Mouse (Mus musculus) embryonic facial prominence, embryonic 13.5 days (tissue): ENCODE data around the gene Klhdc10. TPM values are rescaled to one million over a fixed set of nuclear protein-coding genes. Genes with fewer than 3 reads are reported as not detected.
"Not testable (repeated sequence)": the region's sequence is repeated elsewhere in the genome, so short reads cannot be mapped to it uniquely, and the experiment has no call there.

Source experiments
- ATAC-seq: fragments of 200-750 bp; cut with Nextera tagmentation; 2 replicates; pipeline ENCODE4 v1.8.0; 2017; ENCODE audit warnings: low read depth; ENCODE audit not compliant: insufficient number of reproducible peaks, insufficient read depth, low FRiP score, low TSS enrichment
- H3K27ac ChIP-seq: fragments of 300-500 bp; sonication (generic); 2 replicates; pipeline ENCODE4 v1.5.1; 2015; ENCODE audit warnings: moderate library complexity, mild to moderate bottlenecking, inconsistent platforms
- H3K27me3 ChIP-seq: fragments of 300-500 bp; sonication (generic); 2 replicates; pipeline ENCODE4 v1.6.1; 2015; ENCODE audit warnings: mild to moderate bottlenecking, inconsistent platforms
- H3K36me3 ChIP-seq: fragments of 300-500 bp; sonication (generic); 2 replicates; pipeline ENCODE4 v1.6.1; 2015; ENCODE audit warnings: mild to moderate bottlenecking, inconsistent platforms
- H3K4me1 ChIP-seq: fragments of 300-500 bp; sonication (generic); 2 replicates; pipeline ENCODE4 v1.6.1; 2015; ENCODE audit warnings: inconsistent platforms
- H3K4me2 ChIP-seq: fragments of 300-500 bp; sonication (generic); 2 replicates; pipeline ENCODE4 v1.6.1; 2015; ENCODE audit warnings: moderate library complexity, mild to moderate bottlenecking, inconsistent platforms
- H3K4me3 ChIP-seq: fragments of 300-500 bp; sonication (generic); 2 replicates; pipeline ENCODE4 v1.5.1; 2015; ENCODE audit warnings: mild to moderate bottlenecking, inconsistent platforms
- H3K9ac ChIP-seq: fragments of 300-500 bp; sonication (generic); 2 replicates; pipeline ENCODE4 v1.6.1; 2015; ENCODE audit warnings: mild to moderate bottlenecking, inconsistent platforms
- H3K9me3 ChIP-seq: fragments of 300-500 bp; sonication (generic); 2 replicates; pipeline ENCODE4 v1.6.1; 2016; ENCODE audit warnings: inconsistent platforms
- WGBS: fragments of 180-500 bp; shearing (Covaris S2); methylation state at CpG from one replicate; pipeline ENCODE4 v1.1.7; 2015; ENCODE audit warnings: mixed read lengths; 5-methylcytosine and 5-hydroxymethylcytosine counted together
- polyA plus RNA-seq: library from polyadenylated mRNA; unstranded; fragments of >200 nt; fragmentation: Nextera tagmentation; extraction: Ambion mirVana; gene quantifications from 2 replicates; pipeline ENCODE4 v1.2.1, GENCODE M21; 2015

The Klhdc10 gene
- polyA plus RNA-seq, 1 experiment from 2014 or later: 26.3 TPM

DNA sequence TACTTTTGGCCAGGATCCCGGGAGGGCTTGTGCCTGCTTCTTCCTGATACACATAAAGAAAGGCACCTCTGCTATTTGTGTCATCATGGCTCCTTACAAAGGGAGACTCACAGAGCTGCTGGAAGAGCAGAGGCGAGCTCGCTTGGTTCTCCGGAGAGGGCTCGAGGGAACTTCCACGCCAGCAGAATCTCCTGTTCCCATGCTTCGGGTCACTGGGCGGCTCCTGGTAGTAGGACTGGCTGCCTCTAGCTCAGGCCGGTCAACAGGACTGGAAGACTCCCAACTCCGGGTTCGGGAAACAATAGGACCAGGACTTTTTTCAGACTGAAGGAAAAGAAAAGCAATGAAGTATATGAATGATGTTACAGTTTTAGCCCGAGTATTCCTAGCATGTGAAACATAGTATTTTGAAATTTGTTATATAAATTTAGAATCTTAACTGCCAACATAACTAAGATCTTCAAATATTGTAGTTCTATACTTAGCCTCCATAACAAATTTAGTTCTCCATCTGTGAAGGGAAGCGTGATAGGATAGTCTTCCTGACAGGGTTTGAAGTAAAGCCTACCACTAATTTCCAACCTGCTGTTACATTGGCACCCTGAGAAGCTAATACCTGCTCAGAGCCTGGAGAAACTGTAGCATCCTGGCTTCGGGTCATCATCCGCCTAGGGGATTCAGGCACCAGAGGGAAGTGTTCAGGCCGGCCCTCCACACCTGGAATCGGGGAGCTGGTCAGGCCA lies 28.9 kb upstream of the Klhdc10 start:
- H3K9ac ChIP-seq: no peak overlapping the region
- 93% methylated on average over 17 of the region's 17 CpGs for WGBS
- H3K4me2 ChIP-seq: no peak overlapping the region
- no peak overlapping the region for H3K4me3 ChIP-seq
- H3K4me1 ChIP-seq: no peaks in the 10 kb centered on the region
- H3K27ac ChIP-seq: no peak overlapping the region
- H3K9me3 ChIP-seq: no peaks in the 10 kb centered on the region
- no peaks in the 10 kb centered on the region for H3K27me3 ChIP-seq
- H3K36me3 ChIP-seq: peaks cover 97% of the 10 kb centered on the region
- no peak for ATAC-seq

- H3K4me3 ChIP-seq: no peak overlapping the region
- H3K27ac ChIP-seq: no peak overlapping the region
- WGBS: 83% methylated on average over 16 of the region's 16 CpGs
- H3K27me3 ChIP-seq: no peaks in the 10 kb centered on the region
- H3K9ac ChIP-seq: no peak overlapping the region
- H3K4me1 ChIP-seq: no peaks in the 10 kb centered on the region
- no peak overlapping the region for H3K4me2 ChIP-seq
- no peaks in the 10 kb centered on the region for H3K9me3 ChIP-seq
- H3K36me3 ChIP-seq: peaks cover 92% of the 10 kb centered on the region
- no peak for ATAC-seq
Measured at GRCm38 (mm10) chr6:30374731-30375510, 26.7 kb upstream of the Klhdc10 start.

DNA sequence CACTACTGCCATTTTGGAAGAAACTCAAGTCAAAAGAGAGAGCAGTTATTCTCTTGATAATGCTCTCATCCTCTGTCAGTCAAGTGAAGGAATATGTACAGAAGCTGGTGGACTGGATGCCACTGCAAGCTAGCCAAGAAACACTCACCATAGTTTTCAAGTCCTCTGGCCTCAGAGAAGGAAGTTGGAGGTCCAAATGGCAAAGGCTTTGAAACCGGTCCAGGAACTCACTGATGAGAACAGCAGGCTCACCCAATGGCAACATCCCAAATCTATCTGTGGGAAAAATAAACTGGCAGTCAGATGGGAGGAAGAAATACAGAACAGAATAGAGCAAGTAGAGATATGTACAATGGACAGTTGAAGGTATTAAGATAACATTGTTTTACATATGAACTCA lies 25.9 kb upstream of the Klhdc10 start:
- no peak overlapping the region for H3K9ac ChIP-seq
- H3K36me3 ChIP-seq: peaks cover 92% of the 10 kb centered on the region
- ATAC-seq: no peak
- H3K4me3 ChIP-seq: no peak overlapping the region
- H3K27me3 ChIP-seq: no peaks in the 10 kb centered on the region
- no peaks in the 10 kb centered on the region for H3K4me1 ChIP-seq
- H3K9me3 ChIP-seq: no peaks in the 10 kb centered on the region
- H3K4me2 ChIP-seq: no peak overlapping the region
- H3K27ac ChIP-seq: no peak overlapping the region; the same call in 1 of the 2 replicates
- 92% methylated on average over 1 of the region's 1 CpGs for WGBS

- peaks cover 89% of the 10 kb centered on the region for H3K36me3 ChIP-seq
- H3K27ac ChIP-seq: no peak overlapping the region
- no peak overlapping the region for H3K9ac ChIP-seq
- H3K9me3 ChIP-seq: no peaks in the 10 kb centered on the region
- 67% methylated on average over 3 of the region's 3 CpGs for WGBS
- no peaks in the 10 kb centered on the region for H3K4me1 ChIP-seq
- no peak for ATAC-seq
- H3K4me2 ChIP-seq: no peak overlapping the region
- H3K4me3 ChIP-seq: no peak overlapping the region
- no peaks in the 10 kb centered on the region for H3K27me3 ChIP-seq
Measured at GRCm38 (mm10) chr6:30381116-30381515, 20.6 kb upstream of the Klhdc10 start.

DNA sequence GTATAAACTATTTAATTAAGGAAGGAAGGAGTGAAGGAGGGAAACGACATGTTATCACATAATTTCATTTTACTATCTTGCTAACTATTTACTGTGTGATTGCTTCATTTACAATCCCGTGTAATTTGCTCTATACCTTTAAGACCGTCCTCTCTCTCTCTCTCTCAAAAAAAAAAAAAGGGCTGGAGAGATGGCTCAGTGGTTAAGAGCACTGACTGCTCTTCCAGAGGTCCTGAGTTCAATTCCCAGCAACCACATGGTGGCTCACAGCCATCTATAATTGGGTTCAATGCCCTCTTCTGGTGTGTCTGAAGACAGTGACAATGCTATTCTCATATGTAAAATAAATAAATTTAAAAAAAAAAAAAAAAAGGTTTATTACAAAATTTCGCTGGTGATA lies 11.4 kb upstream of the Klhdc10 start:
- WGBS: 20% methylated on average over 4 of the region's 4 CpGs

GRCm38 (mm10) chr6:30390714-30391697 lies 10.7 kb upstream of the Klhdc10 start, which contains the start of gene Zc3hc1:
Gene Zc3hc1, minus strand, starts transcription at chr6:30391028.
- Histone ChIP-seq H3K9me3 (no peaks in the 10 kb centered on the region), H3K27ac (peak within 1 kb of the TSS; percentile 72), H3K4me2 (peak within 1 kb of the TSS; percentile 53), H3K4me3 (peak within 1 kb of the TSS; percentile 80), H3K27me3 (no peaks in the 10 kb centered on the region), H3K4me1 (no peaks in the 10 kb centered on the region), H3K36me3 (peaks cover 14% of the 10 kb centered on the region), H3K9ac (peak within 1 kb of the TSS; percentile 85)
- 0 out of 2 replicates have a peak, but pooled peaks have one; percentile 72 for ATAC-seq
- WGBS: 17% methylated on average over 33 of the region's 33 CpGs

More for the DNA sequence above, 11.4 kb upstream of the Klhdc10 start:
- Histone ChIP-seq H3K27ac (peak overlapping the region; percentile 72; the same call in 1 of the 2 replicates), H3K36me3 (peaks cover 22% of the 10 kb centered on the region), H3K4me2 (peak overlapping the region; percentile 53), H3K9ac (peak overlapping the region; percentile 85), H3K4me3 (peak overlapping the region; percentile 80)
- ATAC-seq, H3K9me3 ChIP-seq, H3K27me3 ChIP-seq, H3K4me1 ChIP-seq: not testable (repeated sequence)

- Histone ChIP-seq H3K9me3 (no peaks in the 10 kb centered on the region), H3K9ac (no peak overlapping the region), H3K27ac (no peak overlapping the region), H3K4me3 (no peak overlapping the region), H3K27me3 (no peaks in the 10 kb centered on the region), H3K36me3 (peaks cover 4% of the 10 kb centered on the region), H3K4me1 (no peaks in the 10 kb centered on the region), H3K4me2 (no peak overlapping the region)
- no peak for ATAC-seq
- 88% methylated on average over 7 of the region's 7 CpGs for WGBS
Measured at GRCm38 (mm10) chr6:30391996-30392395, 9.7 kb upstream of the Klhdc10 start.

DNA sequence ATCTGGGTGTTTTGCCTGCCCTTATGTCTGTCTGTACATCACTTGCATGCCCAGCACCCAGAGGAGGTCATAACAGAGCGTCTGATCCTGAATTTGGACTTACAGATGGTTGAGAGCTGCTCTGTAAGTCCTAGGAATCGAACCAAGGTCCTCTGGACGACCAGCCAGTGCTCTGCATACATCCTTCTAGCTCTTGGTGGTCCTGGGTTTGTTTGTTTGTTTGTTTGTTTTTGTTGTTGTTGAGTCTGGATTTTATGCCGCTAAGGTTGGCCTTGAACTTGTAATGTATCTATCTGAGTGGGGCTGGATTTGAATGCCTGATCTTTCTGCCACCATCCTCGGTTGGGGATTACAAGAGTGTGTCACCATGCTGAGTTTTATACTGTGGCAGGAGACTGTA lies 1.5 kb upstream of the Klhdc10 start:
- H3K9ac ChIP-seq: no peak overlapping the region
- 76% methylated on average over 5 of the region's 5 CpGs for WGBS
- H3K9me3 ChIP-seq: no peaks in the 10 kb centered on the region
- no peaks in the 10 kb centered on the region for H3K27me3 ChIP-seq
- peak overlapping the region; percentile 98; the same call in 1 of the 2 replicates for H3K27ac ChIP-seq
- ATAC-seq: no peak
- H3K4me3 ChIP-seq: no peak overlapping the region
- H3K36me3 ChIP-seq: no peaks in the 10 kb centered on the region
- H3K4me2 ChIP-seq: peak overlapping the region; percentile 63; the same call in 1 of the 2 replicates
- peaks cover 9% of the 10 kb centered on the region; the same call in 1 of the 2 replicates for H3K4me1 ChIP-seq

DNA sequence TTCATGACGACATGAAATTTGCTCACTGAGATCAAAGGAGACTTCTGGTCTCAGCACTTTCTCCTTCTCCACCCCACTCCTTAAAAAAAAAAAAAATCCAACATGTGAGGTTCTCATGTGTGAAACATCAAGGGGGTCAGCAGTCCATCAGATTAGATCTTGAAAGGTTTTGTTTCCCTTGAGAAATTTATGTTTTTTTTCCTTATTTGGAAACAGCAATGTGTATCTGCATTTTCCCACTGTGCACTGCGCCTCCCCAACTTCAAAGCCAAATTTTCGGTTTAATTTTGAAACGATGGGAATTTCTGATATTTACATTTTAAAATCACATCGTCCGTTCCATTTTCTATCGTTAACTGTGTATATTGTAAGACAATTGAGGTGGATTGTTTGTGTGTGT lies 952 bp upstream of the Klhdc10 start:
- Histone ChIP-seq H3K27me3 (no peaks in the 10 kb centered on the region), H3K4me3 (peak overlapping the region; percentile 97), H3K27ac (peak overlapping the region; percentile 98), H3K36me3 (no peaks in the 10 kb centered on the region), H3K4me1 (peaks cover 9% of the 10 kb centered on the region; the same call in 1 of the 2 replicates), H3K9me3 (no peaks in the 10 kb centered on the region), H3K4me2 (peak overlapping the region; percentile 63), H3K9ac (peak overlapping the region; percentile 77)
- no peak for ATAC-seq
- WGBS: 7% methylated on average over 7 of the region's 7 CpGs

DNA sequence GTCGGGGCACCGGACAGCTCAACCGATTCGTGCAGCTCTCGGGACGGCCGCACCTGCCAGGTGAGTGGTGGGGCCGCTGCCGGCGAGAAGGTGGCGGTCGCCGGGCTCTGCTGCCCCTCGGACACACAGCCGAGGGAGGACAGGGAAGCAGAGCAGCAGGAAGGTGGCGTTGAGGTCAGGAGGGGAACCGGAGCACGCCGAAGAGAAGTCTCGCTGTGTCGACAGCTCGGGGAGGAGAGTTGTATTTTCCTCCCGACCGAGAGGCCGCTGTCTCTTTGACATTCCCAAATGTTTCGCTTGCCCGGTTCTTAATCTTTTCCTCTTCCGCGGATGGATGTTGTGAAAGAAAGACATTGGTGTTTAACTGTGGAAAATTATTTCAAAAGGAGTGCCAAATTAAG lies 423 bp downstream of the Klhdc10 start:
- peak overlapping the region; percentile 98 for H3K27ac ChIP-seq
- WGBS: under 1% methylated on average over 29 of the region's 29 CpGs
- no peak for ATAC-seq
- H3K27me3 ChIP-seq: no peaks in the 10 kb centered on the region
- 0 out of 2 replicates have a peak, but pooled peaks cover 4% of the 10 kb centered on the region for H3K36me3 ChIP-seq
- peak overlapping the region; percentile 97 for H3K4me3 ChIP-seq
- H3K9ac ChIP-seq: peak overlapping the region; percentile 96
- H3K4me1 ChIP-seq: peaks cover 9% of the 10 kb centered on the region; the same call in 1 of the 2 replicates
- no peaks in the 10 kb centered on the region for H3K9me3 ChIP-seq
- H3K4me2 ChIP-seq: peak overlapping the region; percentile 63

- ATAC-seq: no peak
- Histone ChIP-seq H3K4me3 (peak overlapping the region; percentile 29), H3K4me1 (peaks cover 9% of the 10 kb centered on the region; the same call in 1 of the 2 replicates), H3K27me3 (no peaks in the 10 kb centered on the region), H3K27ac (no peak overlapping the region; the same call in 1 of the 2 replicates), H3K36me3 (0 out of 2 replicates have a peak, but pooled peaks cover 11% of the 10 kb centered on the region), H3K9ac (no peak overlapping the region), H3K9me3 (no peaks in the 10 kb centered on the region), H3K4me2 (peak overlapping the region; percentile 55)
- WGBS: 18% methylated on average over 4 of the region's 4 CpGs
Measured at GRCm38 (mm10) chr6:30403465-30403864, 1.8 kb downstream of the Klhdc10 start.
